Mouse (Mus musculus) olfactory bulb, adult 2 months (tissue): ENCODE data around the gene Adck2. TPM values are rescaled to one million over a fixed set of nuclear protein-coding genes. Genes with fewer than 3 reads are reported as not detected.

Source experiments
- H3K27ac ChIP-seq: fragments of 200-500 bp; 2 replicates; pipeline ENCODE4 v1.5.1; 2012; ENCODE audit warnings: low read depth, low read length; ENCODE audit not compliant: insufficient read depth
- H3K4me1 ChIP-seq: fragments of 200-500 bp; 2 replicates; pipeline ENCODE4 v1.6.1; 2012; ENCODE audit warnings: low read length; ENCODE audit not compliant: control insufficient read depth, insufficient read depth
- H3K4me3 ChIP-seq: fragments of 200-500 bp; 2 replicates; pipeline ENCODE4 v1.5.1; 2012; ENCODE audit warnings: mild to moderate bottlenecking, low read depth, low read length, moderate library complexity; ENCODE audit not compliant: insufficient read depth
- CTCF ChIP-seq: fragments of 200-500 bp; IDR thresholded peaks from 2 replicates; pipeline ENCODE4 v1.5.1; 2012; ENCODE audit warnings: low read depth, mild to moderate bottlenecking, low read length, moderate library complexity; ENCODE audit not compliant: insufficient read depth
- POLR2A ChIP-seq: fragments of 200-500 bp; IDR thresholded peaks from 2 replicates; pipeline ENCODE4 v1.6.1; 2012; ENCODE audit warnings: mild to moderate bottlenecking, low read depth, low read length, moderate library complexity; ENCODE audit not compliant: insufficient read depth
- WGBS: fragments of 180-500 bp; shearing (Covaris S2); methylation state at CpG from one replicate; pipeline ENCODE4 v1.1.7; 2018; 5-methylcytosine and 5-hydroxymethylcytosine counted together
- polyA plus RNA-seq: library from polyadenylated mRNA; stranded (reverse); fragments of >200 nt; gene quantifications from 2 replicates; pipeline ENCODE4 v1.2.4, GENCODE M21; 2012; ENCODE audit warnings: low replicate concordance; ENCODE audit not compliant: missing spikeins, insufficient read depth, insufficient read length

Adck2 gene
- polyA plus RNA-seq, 1 experiment, result not detected

DNA sequence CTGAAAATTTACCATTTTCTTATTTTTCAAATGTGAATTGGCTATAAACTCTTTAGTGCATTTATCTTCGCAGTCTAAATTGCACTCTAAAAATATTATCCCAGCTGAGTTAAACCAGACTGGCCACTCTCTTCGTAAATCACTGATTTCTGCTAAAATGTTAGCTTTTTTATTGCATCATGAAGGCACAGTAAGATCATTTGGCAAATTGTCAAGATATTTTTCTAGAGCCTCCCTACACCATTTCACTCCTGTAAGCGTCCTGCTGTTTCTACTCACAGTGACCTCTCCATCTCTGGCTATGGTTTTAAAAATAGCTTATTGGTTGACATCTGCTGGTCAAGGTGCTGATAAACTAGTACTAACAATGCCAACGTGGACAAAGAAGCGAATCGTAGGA, 32.4 kb downstream of the Adck2 start:
- WGBS, result 87% methylated on average over 6 of the region's 6 CpGs
- peaks cover 2% of the 10 kb centered on the region; the same call in 1 of the 2 replicates for H3K4me1 ChIP-seq
- no peak overlapping the region for H3K4me3 ChIP-seq
- TF ChIP-seq CTCF (no peak), POLR2A (no peak)
- no peak overlapping the region for H3K27ac ChIP-seq

DNA sequence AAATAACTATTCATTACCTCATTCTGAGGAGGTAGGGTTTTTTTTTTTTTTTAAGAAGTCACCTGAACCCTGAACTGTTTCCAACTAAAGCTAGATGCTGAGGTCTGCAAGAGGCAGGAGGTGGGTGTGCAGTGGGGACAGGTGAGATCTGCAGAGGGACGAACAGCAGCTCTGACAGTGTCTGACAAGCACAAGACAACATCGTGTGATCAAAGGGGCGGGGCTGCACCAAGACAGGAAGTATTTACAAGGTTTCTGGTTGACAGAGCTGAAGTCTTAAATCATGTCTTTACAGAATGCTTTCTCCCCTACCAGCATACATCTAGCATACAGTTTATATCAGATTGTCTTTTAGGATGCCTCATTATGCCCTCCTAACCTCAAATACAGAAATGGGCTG, 33.2 kb downstream of the Adck2 start:
- 72% methylated on average over 3 of the region's 3 CpGs for WGBS
- TF ChIP-seq CTCF (no peak), POLR2A (no peak)
- Histone ChIP-seq H3K27ac (no peak overlapping the region), H3K4me3 (no peak overlapping the region), H3K4me1 (peaks cover 2% of the 10 kb centered on the region; the same call in 1 of the 2 replicates)

- Histone ChIP-seq H3K4me3 (no peak overlapping the region), H3K27ac (no peak overlapping the region), H3K4me1 (peaks cover 2% of the 10 kb centered on the region; the same call in 1 of the 2 replicates)
- TF ChIP-seq CTCF, result no peak
- no peak for TF ChIP-seq POLR2A
- WGBS, result 78% methylated on average over 5 of the region's 5 CpGs
These were observed 33.7 kb downstream of the Adck2 start for GRCm38 (mm10) chr6:39607365-39607764.

DNA sequence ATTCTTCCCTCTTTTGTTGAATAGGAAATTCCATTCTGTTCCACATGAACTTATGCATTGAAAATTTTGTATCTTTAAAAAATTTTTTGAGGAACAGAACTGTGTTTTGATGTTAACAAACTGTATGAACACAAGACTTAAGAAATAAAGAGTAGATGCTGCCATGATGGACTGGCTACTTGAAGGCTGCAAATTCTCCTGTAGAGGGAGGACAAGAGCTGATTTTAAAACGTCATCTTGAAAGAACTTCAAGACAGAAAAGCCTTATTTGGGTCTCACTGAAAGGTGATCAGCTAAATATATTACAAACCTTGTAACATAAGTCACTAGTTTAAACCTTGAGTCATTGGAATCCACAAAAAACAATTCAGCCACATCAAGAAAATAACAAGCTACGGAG, 36.5 kb downstream of the Adck2 start:
- peaks cover 2% of the 10 kb centered on the region; the same call in 1 of the 2 replicates for H3K4me1 ChIP-seq
- H3K27ac ChIP-seq, result no peak overlapping the region
- 51% methylated on average over 2 of the region's 2 CpGs for WGBS
- no peak for TF ChIP-seq POLR2A
- TF ChIP-seq CTCF, result no peak
- H3K4me3 ChIP-seq, result no peak overlapping the region

GRCm38 (mm10) chr6:39611296-39611695, 37.6 kb downstream of the Adck2 start:
- H3K27ac ChIP-seq, result no peak overlapping the region
- H3K4me1 ChIP-seq, result peaks cover 2% of the 10 kb centered on the region; the same call in 1 of the 2 replicates
- 82% methylated on average over 2 of the region's 2 CpGs for WGBS
- H3K4me3 ChIP-seq, result no peak overlapping the region
- TF ChIP-seq CTCF (no peak), POLR2A (no peak)

Other genes with a start within 250 kb of the Adck2 start
- not detected in 2 replicates for gene Slc37a3, start 196.2 kb upstream of the Adck2 start, polyA plus RNA-seq
- not detected in 2 replicates for gene Rab19, start 192.7 kb upstream of the Adck2 start, polyA plus RNA-seq
- gene Mkrn1, start 153.4 kb upstream of the Adck2 start, polyA plus RNA-seq, result not detected in 2 replicates
- gene Dennd2a, start 16.0 kb upstream of the Adck2 start, polyA plus RNA-seq, result not detected in 2 replicates
- not detected in 2 replicates for gene Gm42420, start 11.9 kb downstream of the Adck2 start, polyA plus RNA-seq
- not detected in 2 replicates for gene Ndufb2, start 18.7 kb downstream of the Adck2 start, polyA plus RNA-seq
- gene Braf, start 151.6 kb downstream of the Adck2 start, polyA plus RNA-seq, result not detected in 2 replicates
- gene Mrps33, start 237.1 kb downstream of the Adck2 start, polyA plus RNA-seq, result not detected in 2 replicates